Mouse (Mus musculus) kidney, postnatal 14 days (tissue): ENCODE results near the gene Tcl1b3.
A peak's percentile ranks its signal among the peaks of the same experiment; 100 is the strongest.
"Not testable (repeated sequence)": the region's sequence is repeated elsewhere in the genome, so short reads cannot be mapped to it uniquely, and the experiment has no call there.

Experiments used
- DNase-seq: peaks from one replicate; pipeline ENCODE4 v3.0.0; 2022; ENCODE audit warnings: mixed read lengths

Gene Tcl1b3

DNA sequence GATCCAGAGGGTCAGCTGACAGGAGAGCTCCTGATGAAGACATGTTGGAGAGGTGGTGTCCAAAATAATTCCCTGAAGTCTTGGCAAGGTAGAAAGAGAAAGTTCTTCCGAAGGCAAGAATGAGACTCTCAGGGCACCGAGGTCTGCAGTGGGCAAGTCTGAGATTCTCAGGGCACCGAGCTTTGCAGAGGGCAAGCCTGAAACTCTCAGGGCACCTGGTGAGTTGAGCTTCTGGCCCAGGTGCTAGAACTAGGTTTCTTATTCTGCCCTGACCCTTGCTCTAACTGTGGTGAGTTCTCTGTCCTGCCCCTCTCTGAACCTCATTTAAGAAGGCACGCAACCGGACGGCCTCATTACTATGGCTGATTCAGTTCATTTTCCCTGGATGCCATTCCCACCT lies at the start of gene Tcl1b3:
Gene Tcl1b3, plus strand, starts transcription at position 301 of the 400 bp plus-strand sequence.
- DNase-seq, result not testable (repeated sequence)

DNA sequence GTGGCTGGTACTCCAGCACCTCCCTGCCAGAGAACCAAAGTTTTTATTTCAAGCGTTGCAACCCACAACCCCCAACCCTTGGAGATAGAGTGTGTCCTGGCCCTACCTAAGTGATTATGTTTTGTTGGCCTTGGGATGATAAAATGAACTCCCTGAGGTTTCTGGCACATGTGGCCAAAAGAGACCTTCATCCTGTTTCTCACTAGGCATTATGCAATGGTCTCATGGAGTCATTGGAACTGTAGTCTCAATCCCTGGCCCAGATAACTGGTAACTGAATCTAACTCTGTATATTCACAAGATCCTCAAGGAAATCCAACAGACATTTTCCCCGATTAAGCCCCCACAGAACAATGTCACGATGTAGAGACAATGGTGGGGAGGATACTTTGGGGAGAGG lies 47.7 kb upstream of the Tcl1b3 start:
- DNase-seq, result no peak

- not testable (repeated sequence) for DNase-seq
Measured at GRCm38 (mm10) chr12:105144928-105145327, 45.9 kb upstream of the Tcl1b3 start.

- DNase-seq, result no peak
Measured at GRCm38 (mm10) chr12:105145714-105146113, 45.1 kb upstream of the Tcl1b3 start, which contains the start of gene Tcl1b2. Gene Tcl1b2 (plus strand): TSS chr12:105146014.

DNA sequence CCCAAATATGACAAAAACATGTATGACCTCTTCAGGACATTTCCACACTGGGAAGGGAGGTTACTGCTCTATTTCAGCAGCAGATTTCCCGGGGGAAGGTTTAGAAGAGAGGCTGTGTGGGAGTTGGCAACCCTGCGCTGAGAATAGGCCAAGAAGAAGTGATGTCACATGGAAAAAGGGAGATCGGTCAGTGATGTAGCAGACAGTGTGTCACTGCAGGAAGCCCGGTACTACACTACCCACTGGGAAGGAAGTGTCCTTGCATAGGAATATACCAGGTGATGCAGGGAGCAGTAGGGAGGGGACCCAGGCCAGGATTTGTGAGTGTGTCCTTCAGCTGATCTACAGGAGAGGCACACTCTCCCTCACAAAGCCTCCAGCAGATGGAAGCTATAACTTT lies 35.6 kb upstream of the Tcl1b3 start:
- not testable (repeated sequence) for DNase-seq

GRCm38 (mm10) chr12:105158842-105159241 lies 32.0 kb upstream of the Tcl1b3 start:
- no peak for DNase-seq

GRCm38 (mm10) chr12:105159390-105159789 lies 31.5 kb upstream of the Tcl1b3 start, which contains the start of gene Tcl1b1:
Gene Tcl1b1 (plus strand): TSS chr12:105159690.
- DNase-seq, result no peak

DNA sequence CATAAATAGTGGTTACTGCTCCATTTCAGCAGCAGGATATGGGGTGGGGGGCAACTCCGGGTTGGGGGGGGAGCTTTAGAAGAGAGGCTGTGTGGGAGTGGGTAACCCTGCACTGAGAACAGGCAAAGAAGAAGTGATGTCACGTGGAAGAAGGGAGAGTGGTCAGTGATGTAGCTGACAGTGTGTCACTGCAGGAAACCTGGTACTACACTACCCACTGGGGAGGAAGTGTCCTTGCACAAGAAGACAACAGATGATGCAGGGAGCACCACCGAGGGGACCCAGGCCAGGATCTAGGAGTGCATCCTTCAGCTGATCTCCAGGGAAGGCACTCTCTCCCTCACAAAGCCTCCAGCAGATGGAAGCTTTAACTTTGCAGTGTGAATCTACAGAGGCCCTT lies 24.1 kb upstream of the Tcl1b3 start:
- DNase-seq, result no peak

DNA sequence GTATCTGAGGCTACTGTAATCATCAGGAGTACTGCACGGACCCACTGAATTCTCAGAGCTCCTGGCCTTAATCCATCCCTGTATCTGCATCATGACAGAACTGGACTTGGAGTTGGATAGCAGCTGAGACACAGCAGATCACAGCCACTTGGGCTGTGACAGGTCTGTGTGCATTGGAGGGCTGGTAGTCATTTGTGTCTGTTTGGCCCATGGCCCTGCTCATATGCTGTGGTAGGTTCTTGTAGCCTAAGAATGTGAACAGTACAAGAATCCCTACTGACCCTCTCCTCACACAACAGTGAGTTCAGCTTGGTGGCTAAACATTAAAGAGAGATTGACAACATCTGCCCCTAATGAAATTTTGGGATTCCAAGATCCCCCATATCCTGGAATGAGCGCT lies 17.5 kb upstream of the Tcl1b3 start:
- no peak for DNase-seq

DNA sequence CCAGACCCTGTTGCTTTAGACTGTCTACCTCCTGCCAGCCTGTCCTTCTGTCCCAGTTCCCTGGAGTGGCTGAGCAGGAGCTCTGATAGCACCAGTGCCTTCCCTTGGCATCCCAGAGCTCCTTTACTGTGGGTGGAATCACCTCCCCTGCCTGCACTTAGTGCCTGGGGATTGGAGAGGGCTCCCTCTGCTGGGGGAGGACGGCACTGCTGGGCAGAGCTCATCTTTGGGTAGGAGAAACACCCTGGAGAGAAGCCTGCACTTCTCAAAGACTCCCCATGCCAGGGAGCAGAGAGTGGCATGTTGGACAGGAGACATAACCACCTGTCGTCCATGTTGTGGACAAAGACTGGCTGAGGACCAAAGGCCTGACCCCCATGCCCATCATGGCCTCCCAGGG lies 16.5 kb upstream of the Tcl1b3 start:
- peak; percentile 47 for DNase-seq

GRCm38 (mm10) chr12:105176044-105176443 lies 14.8 kb upstream of the Tcl1b3 start, which contains the start of gene Tcl1b5:
Gene Tcl1b5 (plus strand): TSS chr12:105176344.
- DNase-seq, result not testable (repeated sequence)

GRCm38 (mm10) chr12:105181040-105181644 lies 9.7 kb upstream of the Tcl1b3 start:
- DNase-seq, result not testable (repeated sequence)

DNA sequence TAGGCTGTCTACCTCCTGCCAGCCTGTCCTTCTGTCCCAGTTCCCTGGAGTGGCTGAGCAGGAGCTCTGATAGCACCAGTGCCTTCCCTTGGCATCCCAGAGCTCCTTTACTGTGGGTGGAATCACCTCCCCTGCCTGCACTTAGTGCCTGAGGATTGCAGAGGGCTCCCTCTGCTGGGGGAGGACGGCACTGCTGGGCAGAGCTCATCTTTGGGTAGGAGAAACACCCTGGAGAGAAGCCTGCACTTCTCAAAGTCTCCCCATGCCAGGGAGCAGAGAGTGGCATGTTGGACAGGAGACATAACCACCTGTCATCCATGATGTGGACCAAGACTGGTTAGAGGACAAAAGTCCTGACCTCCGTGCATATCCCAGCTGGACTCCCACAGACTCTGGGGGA lies 1.9 kb upstream of the Tcl1b3 start:
- peak; percentile 4 for DNase-seq

GRCm38 (mm10) chr12:105199684-105200497 lies 9.0 kb downstream of the Tcl1b3 start:
- not testable (repeated sequence) for DNase-seq

- not testable (repeated sequence) for DNase-seq
Measured at GRCm38 (mm10) chr12:105201657-105202056, 10.8 kb downstream of the Tcl1b3 start, which contains the start of gene Tcl1b4. Gene Tcl1b4 (plus strand): TSS chr12:105201957.

DNA sequence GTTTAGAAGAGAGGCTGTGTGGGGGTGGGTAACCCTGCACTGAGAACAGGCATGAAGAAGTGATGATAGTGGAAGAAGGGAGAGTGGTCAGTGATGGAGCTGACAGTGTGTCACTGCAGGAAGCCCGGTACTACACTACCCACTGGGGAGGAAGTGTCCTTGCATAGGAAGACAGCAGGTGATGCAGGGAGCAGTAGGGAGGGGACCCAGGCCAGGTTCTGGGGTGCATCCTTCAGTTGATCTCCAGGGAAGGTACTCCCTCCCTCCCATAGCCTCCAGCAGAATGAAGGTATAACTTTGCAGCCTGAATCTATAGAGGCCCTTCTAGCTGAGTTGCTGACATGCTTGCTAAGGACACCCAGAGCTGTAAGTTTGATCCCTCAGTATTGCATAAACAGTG lies 16.2 kb downstream of the Tcl1b3 start:
- DNase-seq, result no peak

DNA sequence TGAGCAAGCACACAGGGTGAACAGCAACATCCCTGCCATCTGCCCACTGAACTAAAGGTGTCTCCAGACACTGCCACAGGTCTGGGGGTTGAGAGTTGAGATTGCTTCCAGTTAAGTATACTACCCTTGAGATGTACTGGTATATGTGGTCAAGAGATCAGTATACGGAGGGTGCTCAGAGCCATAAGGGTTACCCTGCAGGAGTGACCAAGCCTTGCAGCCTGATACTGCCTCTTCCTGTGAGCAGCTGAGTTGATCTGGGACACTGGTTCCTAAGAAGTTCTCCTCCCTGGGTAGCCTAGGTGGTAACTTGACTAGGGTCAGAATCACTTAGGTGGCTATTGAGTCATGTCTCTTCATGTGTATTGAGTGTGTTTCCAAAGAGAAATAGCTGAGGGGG lies 17.6 kb downstream of the Tcl1b3 start:
- DNase-seq, result no peak

DNA sequence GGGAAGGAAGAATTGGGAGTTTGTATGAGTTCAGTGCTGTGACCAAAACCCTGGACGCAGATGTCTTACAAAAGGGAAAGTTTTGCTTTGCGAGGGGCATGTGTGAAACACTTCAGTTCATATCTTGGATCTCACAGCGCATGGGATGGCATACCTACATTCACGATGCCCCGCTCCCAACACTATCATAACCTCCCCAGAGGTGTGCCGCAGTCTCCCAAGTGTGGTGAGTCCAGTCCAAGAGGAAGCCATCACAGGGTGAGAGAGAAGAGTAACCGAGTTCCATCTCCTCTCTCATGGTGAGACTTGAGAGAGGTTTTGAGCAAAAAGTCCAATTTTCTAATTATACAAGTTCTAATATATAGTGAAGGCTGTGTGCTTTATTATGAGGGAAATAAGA lies 18.4 kb downstream of the Tcl1b3 start:
- DNase-seq, result no peak

- DNase-seq, result no peak
Measured at GRCm38 (mm10) chr12:105217101-105217760, 26.4 kb downstream of the Tcl1b3 start.

DNA sequence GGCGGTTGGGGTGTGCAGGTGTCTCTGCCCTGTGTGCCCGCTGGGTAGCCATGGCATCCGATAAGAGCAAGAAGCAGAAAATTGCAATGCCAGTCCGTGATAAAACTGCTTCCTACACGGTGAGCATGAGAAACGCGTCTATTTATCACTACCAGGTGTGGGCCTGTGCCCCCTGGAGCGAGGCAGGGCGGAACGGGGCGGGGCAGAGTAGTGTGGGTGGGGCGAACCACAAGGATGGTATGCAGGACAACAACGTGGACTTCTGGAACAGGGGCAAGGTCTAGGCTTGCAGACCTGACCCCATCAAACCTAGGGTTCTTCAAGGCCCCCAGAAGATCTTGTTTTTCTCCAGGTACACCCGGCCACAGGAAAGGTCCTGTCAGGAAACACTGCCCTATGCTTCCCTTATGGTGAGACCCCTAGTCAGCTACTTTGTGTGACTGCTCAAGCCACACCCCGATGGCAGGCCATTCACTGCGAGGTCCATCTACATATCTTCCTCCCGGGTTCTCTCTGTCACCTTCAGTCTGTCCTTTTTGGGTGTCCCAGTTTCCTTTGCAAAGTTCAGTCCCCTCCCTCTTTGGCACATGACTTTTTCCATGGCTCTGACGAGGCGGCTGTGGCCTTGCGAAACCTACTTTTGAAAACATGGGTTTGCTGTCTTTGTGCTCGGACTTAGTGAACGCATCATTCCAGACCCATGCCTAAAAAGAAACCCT lies 31.9 kb downstream of the Tcl1b3 start, which contains the start of gene Tcl1:
Gene Tcl1, minus strand, starts transcription at position 193 of the 719 bp plus-strand sequence.
- DNase-seq, result no peak

DNA sequence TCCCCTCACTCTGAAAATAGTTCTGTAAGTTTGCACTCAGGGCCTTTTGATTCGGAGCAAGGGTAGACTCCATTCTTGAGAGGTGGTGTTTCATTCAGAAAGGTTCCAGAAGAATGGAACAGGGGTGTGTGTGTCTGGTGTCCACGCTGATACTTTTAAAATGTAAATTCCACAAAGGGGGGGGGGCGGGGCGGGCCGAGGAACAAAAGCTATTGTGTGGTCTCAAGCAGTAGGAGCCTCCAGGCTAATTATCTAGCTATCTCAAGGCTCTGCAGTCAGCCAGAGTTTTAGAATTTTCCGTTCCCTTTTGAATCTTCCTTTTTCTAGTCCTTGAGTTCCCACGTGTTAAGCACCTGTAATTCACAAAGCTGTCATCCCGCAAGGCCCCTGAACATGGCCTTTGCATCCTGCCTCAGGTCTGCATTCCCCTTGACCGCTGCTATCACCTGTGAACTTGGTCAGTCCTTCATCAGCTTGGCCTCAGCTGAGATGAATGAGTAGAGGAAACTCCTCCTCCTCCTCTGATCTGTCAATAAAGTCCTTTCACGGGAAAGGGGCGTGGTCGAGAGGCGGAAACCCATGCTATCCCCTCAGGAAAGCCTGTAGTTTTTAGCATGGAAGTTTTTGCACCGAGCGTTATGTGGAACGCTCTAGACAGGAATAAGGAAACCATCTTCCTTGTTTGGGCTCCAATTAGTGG lies 33.9 kb downstream of the Tcl1b3 start:
- DNase-seq, result no peak

- DNase-seq, result no peak
Measured at GRCm38 (mm10) chr12:105234362-105234761, 43.5 kb downstream of the Tcl1b3 start.
